Mouse (Mus musculus): ENCODE measurements around the gene Elf5.

DNA sequence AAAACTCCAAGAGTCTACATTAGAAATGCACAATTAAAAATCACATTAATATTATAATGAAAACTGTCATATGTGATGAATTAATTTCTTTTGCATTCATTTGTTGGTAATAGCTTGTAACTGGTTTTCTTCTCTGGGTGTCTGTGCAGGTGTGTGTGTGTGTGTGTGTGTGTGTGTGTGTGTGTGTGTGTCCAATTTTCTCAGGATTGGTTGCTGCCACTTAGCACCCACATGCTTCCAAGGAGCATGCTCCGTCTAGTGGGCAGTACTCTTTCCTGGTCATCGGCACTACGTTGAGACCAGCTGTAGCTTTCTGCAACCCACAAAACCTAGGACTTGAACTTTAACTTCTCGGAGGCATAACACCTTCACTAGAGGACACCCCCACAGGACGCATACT, 45.6 kb downstream of the Elf5 start:
- TF ChIP-seq CTCF (IDR thresholded peaks at IDR 0.05; ENCODE audit: low read depth) (no peak), EP300 (IDR thresholded peaks at IDR 0.05; ENCODE audit: low read depth) (no peak)

Data from liver, postnatal 0 days (tissue).